Mouse (Mus musculus): ENCODE results near the gene Fzd1. TPM values are rescaled to one million over a fixed set of nuclear protein-coding genes. Genes with fewer than 3 reads are reported as not detected.

Fzd1 gene
- polyA plus RNA-seq, 1 experiment from 2014 or later = 16.0 TPM

- H3K9me3 ChIP-seq = no peaks in the 10 kb centered on the region
- H3K27ac ChIP-seq (replicated peaks) = no peak overlapping the region
- H3K4me3 ChIP-seq = no peak overlapping the region
- no peak overlapping the region for H3K4me2 ChIP-seq
- H3K27me3 ChIP-seq (replicated peaks) = no peaks in the 10 kb centered on the region
- H3K9ac ChIP-seq = no peak overlapping the region
- ATAC-seq (ENCODE audit: extremely low read depth, insufficient number of reproducible peaks, low FRiP score, low TSS enrichment) = no peak
- H3K36me3 ChIP-seq = no peaks in the 10 kb centered on the region
- WGBS = 63% methylated on average over 9 of the region's 9 CpGs
- no peaks in the 10 kb centered on the region for H3K4me1 ChIP-seq
These were observed 15.4 kb upstream of the Fzd1 start for GRCm38 (mm10) chr5:4773090-4773772.

- WGBS = 70% methylated on average over 1 of the region's 1 CpGs
- Histone ChIP-seq H3K4me3 (no peak overlapping the region), H3K9me3 (no peaks in the 10 kb centered on the region), H3K4me1 (peaks cover 12% of the 10 kb centered on the region), H3K27me3 (replicated peaks) (no peaks in the 10 kb centered on the region), H3K9ac (no peak overlapping the region), H3K36me3 (no peaks in the 10 kb centered on the region), H3K27ac (replicated peaks) (no peak overlapping the region), H3K4me2 (no peak overlapping the region)
- no peak for ATAC-seq (ENCODE audit: extremely low read depth, insufficient number of reproducible peaks, low FRiP score, low TSS enrichment)
These were observed 12.8 kb upstream of the Fzd1 start for GRCm38 (mm10) chr5:4770609-4771008.

- Histone ChIP-seq H3K27ac (replicated peaks) (no peak overlapping the region), H3K36me3 (no peaks in the 10 kb centered on the region), H3K4me3 (no peak overlapping the region), H3K9me3 (no peaks in the 10 kb centered on the region), H3K9ac (no peak overlapping the region), H3K4me2 (no peak overlapping the region), H3K27me3 (replicated peaks) (no peaks in the 10 kb centered on the region), H3K4me1 (peaks cover 12% of the 10 kb centered on the region)
- 24% methylated on average over 2 of the region's 2 CpGs for WGBS
- ATAC-seq (ENCODE audit: extremely low read depth, insufficient number of reproducible peaks, low FRiP score, low TSS enrichment) = no peak
These were observed 10.1 kb upstream of the Fzd1 start for GRCm38 (mm10) chr5:4767896-4768295.

- Histone ChIP-seq H3K9ac (no peak overlapping the region), H3K4me2 (no peak overlapping the region), H3K27me3 (replicated peaks) (no peaks in the 10 kb centered on the region), H3K36me3 (no peaks in the 10 kb centered on the region), H3K4me3 (no peak overlapping the region), H3K9me3 (no peaks in the 10 kb centered on the region), H3K4me1 (peaks cover 12% of the 10 kb centered on the region), H3K27ac (replicated peaks) (no peak overlapping the region)
- WGBS = 45% methylated on average over 5 of the region's 5 CpGs
- ATAC-seq (ENCODE audit: extremely low read depth, insufficient number of reproducible peaks, low FRiP score, low TSS enrichment) = no peak
These were observed 8.9 kb upstream of the Fzd1 start for GRCm38 (mm10) chr5:4766719-4767118.

GRCm38 (mm10) chr5:4761891-4762290 lies 4.1 kb upstream of the Fzd1 start:
- no peaks in the 10 kb centered on the region for H3K27me3 ChIP-seq (replicated peaks)
- peaks cover 21% of the 10 kb centered on the region for H3K4me1 ChIP-seq
- no peak for ATAC-seq (ENCODE audit: extremely low read depth, insufficient number of reproducible peaks, low FRiP score, low TSS enrichment)
- no peaks in the 10 kb centered on the region for H3K9me3 ChIP-seq
- H3K4me3 ChIP-seq = no peak overlapping the region
- no peak overlapping the region for H3K9ac ChIP-seq
- no peak overlapping the region for H3K4me2 ChIP-seq
- no peak overlapping the region for H3K27ac ChIP-seq (replicated peaks)
- no peaks in the 10 kb centered on the region for H3K36me3 ChIP-seq

GRCm38 (mm10) chr5:4758331-4759080 lies 671 bp upstream of the Fzd1 start:
- Histone ChIP-seq H3K9me3 (no peaks in the 10 kb centered on the region), H3K9ac (peak overlapping the region; percentile 98), H3K36me3 (peaks cover 7% of the 10 kb centered on the region), H3K27me3 (replicated peaks) (no peaks in the 10 kb centered on the region), H3K4me3 (peak overlapping the region; percentile 95), H3K27ac (replicated peaks) (peak overlapping the region; percentile 99), H3K4me1 (peaks cover 36% of the 10 kb centered on the region), H3K4me2 (peak overlapping the region; percentile 80)
- ATAC-seq (ENCODE audit: extremely low read depth, insufficient number of reproducible peaks, low FRiP score, low TSS enrichment) = peak; percentile 1; the same call in 1 of the 2 replicates
- WGBS = 1% methylated on average over 23 of the region's 23 CpGs

- Histone ChIP-seq H3K4me3 (peak overlapping the region; percentile 95), H3K9me3 (no peaks in the 10 kb centered on the region), H3K27me3 (replicated peaks) (no peaks in the 10 kb centered on the region), H3K36me3 (peaks cover 14% of the 10 kb centered on the region), H3K4me1 (peaks cover 37% of the 10 kb centered on the region), H3K9ac (peak overlapping the region; percentile 98), H3K27ac (replicated peaks) (peak overlapping the region; percentile 99), H3K4me2 (peak overlapping the region; percentile 80)
- peak; percentile 12; the same call in 1 of the 2 replicates for ATAC-seq (ENCODE audit: extremely low read depth, insufficient number of reproducible peaks, low FRiP score, low TSS enrichment)
- WGBS = under 1% methylated on average over 79 of the region's 80 CpGs
These were observed 744 bp downstream of the Fzd1 start for GRCm38 (mm10) chr5:4756871-4757711.

- no peak for ATAC-seq (ENCODE audit: extremely low read depth, insufficient number of reproducible peaks, low FRiP score, low TSS enrichment)
- H3K4me1 ChIP-seq = peaks cover 37% of the 10 kb centered on the region
- peak overlapping the region; percentile 80 for H3K4me2 ChIP-seq
- H3K9ac ChIP-seq = peak overlapping the region; percentile 98
- no peaks in the 10 kb centered on the region for H3K9me3 ChIP-seq
- H3K4me3 ChIP-seq = peak overlapping the region; percentile 95
- H3K27ac ChIP-seq (replicated peaks) = peak overlapping the region; percentile 99
- WGBS = 2% methylated on average over 43 of the region's 43 CpGs
- peaks cover 17% of the 10 kb centered on the region for H3K36me3 ChIP-seq
- H3K27me3 ChIP-seq (replicated peaks) = no peaks in the 10 kb centered on the region
These were observed 1.7 kb downstream of the Fzd1 start for GRCm38 (mm10) chr5:4756001-4756681.

- WGBS = 31% methylated on average over 11 of the region's 11 CpGs
- Histone ChIP-seq H3K36me3 (peaks cover 17% of the 10 kb centered on the region), H3K27ac (replicated peaks) (peak overlapping the region; percentile 99), H3K9ac (peak overlapping the region; percentile 98), H3K9me3 (no peaks in the 10 kb centered on the region), H3K4me1 (peaks cover 37% of the 10 kb centered on the region), H3K27me3 (replicated peaks) (no peaks in the 10 kb centered on the region), H3K4me3 (peak overlapping the region; percentile 95), H3K4me2 (peak overlapping the region; percentile 80)
- ATAC-seq (ENCODE audit: extremely low read depth, insufficient number of reproducible peaks, low FRiP score, low TSS enrichment) = no peak
These were observed 2.5 kb downstream of the Fzd1 start for GRCm38 (mm10) chr5:4755326-4755725.

- H3K4me1 ChIP-seq = peaks cover 36% of the 10 kb centered on the region
- no peak for ATAC-seq (ENCODE audit: extremely low read depth, insufficient number of reproducible peaks, low FRiP score, low TSS enrichment)
- peak overlapping the region; percentile 98 for H3K9ac ChIP-seq
- H3K4me2 ChIP-seq = peak overlapping the region; percentile 80
- peaks cover 17% of the 10 kb centered on the region for H3K36me3 ChIP-seq
- no peaks in the 10 kb centered on the region for H3K27me3 ChIP-seq (replicated peaks)
- peak overlapping the region; percentile 95 for H3K4me3 ChIP-seq
- H3K27ac ChIP-seq (replicated peaks) = peak overlapping the region; percentile 50
- H3K9me3 ChIP-seq = no peaks in the 10 kb centered on the region
- WGBS = 30% methylated on average over 9 of the region's 9 CpGs
These were observed 3.0 kb downstream of the Fzd1 start for GRCm38 (mm10) chr5:4754701-4755281.
